Mouse (Mus musculus) CH12.LX (cell line): ENCODE measurements at regions not wholly inside any gene's neighbourhood (a gene's known extent, or its start where the extent isn't known, plus 50 kb on each side); places are given as distances from the start of the nearest gene placed in this dataset.

Experiments used
- DNase-seq: peaks from one replicate; pipeline ENCODE4 v3.0.0-alpha.2; 2013; ENCODE audit errors: extremely low read depth
- H3K27ac ChIP-seq: 2 replicates; pipeline ENCODE4 v1.5.1; 2012; ENCODE audit warnings: low read depth, mild to moderate bottlenecking, control low read depth, moderate library complexity; ENCODE audit not compliant: insufficient read depth
- H3K27me3 ChIP-seq: replicated peaks from 2 replicates; pipeline ENCODE3; 2012; ENCODE audit warnings: inconsistent platforms
- H3K36me3 ChIP-seq, 2 experiments: replicated peaks in 1 of 2; 2 replicates each; pipeline versions ENCODE3 to v1.6.1; 2012; ENCODE audit warnings: inconsistent platforms in 1 of 2, low read length in 1 of 2, mild to moderate bottlenecking in 1 of 2, mixed read lengths in 1 of 2, moderate library complexity in 1 of 2; ENCODE audit not compliant: control insufficient read depth in 1 of 2, insufficient read depth in 1 of 2
- H3K4me1 ChIP-seq, 2 experiments: 2 replicates each; pipeline ENCODE4 v1.6.1; 2012; ENCODE audit warnings: inconsistent platforms in 1 of 2, moderate library complexity in 1 of 2; ENCODE audit not compliant: insufficient read depth in 2 of 2, control insufficient read depth in 1 of 2
- H3K4me2 ChIP-seq: 2 replicates; pipeline ENCODE4 v1.6.1; 2012; ENCODE audit warnings: low read depth, mild to moderate bottlenecking, control low read depth; ENCODE audit not compliant: poor library complexity, insufficient read depth, severe bottlenecking
- H3K4me3 ChIP-seq, 3 experiments: fragments of 150-350 bp in 1 of 3; sonication (generic) in 1 of 3; replicated peaks in 1 of 3; 2 replicates each; pipeline versions ENCODE3 to v1.5.1; 2011 to 2012; ENCODE audit warnings: low read depth in 2 of 3, low read length in 2 of 3, mild to moderate bottlenecking in 2 of 3, moderate library complexity in 2 of 3, control low read depth in 1 of 3, improper control_type of control experiment in 1 of 3, inconsistent platforms in 1 of 3, mixed read lengths in 1 of 3; ENCODE audit not compliant: poor library complexity in 1 of 3
- H3K79me2 ChIP-seq: replicated peaks from 2 replicates; pipeline ENCODE4 v1.6.1; 2012; ENCODE audit warnings: mild to moderate bottlenecking, moderate library complexity; ENCODE audit not compliant: control insufficient read depth, poor library complexity, insufficient read depth, severe bottlenecking; ENCODE audit errors: extremely low read depth
- H3K9ac ChIP-seq: 2 replicates; pipeline ENCODE4 v1.6.1; 2012; ENCODE audit warnings: low read depth, mild to moderate bottlenecking, control low read depth, moderate library complexity; ENCODE audit not compliant: insufficient read depth
- H3K9me3 ChIP-seq: replicated peaks from 2 replicates; pipeline ENCODE3; 2012; ENCODE audit warnings: low read length, inconsistent platforms, mixed read lengths
- BHLHE40 ChIP-seq: IDR thresholded peaks from 2 replicates; pipeline ENCODE4 v1.6.1; 2011; ENCODE audit warnings: mild to moderate bottlenecking, low read depth, low read length, improper control_type of control experiment
- CHD1 ChIP-seq: IDR thresholded peaks from 2 replicates; pipeline ENCODE4 v1.6.1; 2012; ENCODE audit warnings: low read depth, low read length, improper control_type of control experiment, inconsistent platforms
- CHD2 ChIP-seq: IDR thresholded peaks from 2 replicates; pipeline ENCODE4 v1.6.1; 2011; ENCODE audit warnings: low read length, improper control_type of control experiment
- CTCF ChIP-seq, 2 experiments: IDR thresholded peaks in 1 of 2; conservative IDR thresholded peaks in 1 of 2; 2 replicates each; pipeline ENCODE4 v1.5.1; 2011 to 2012; ENCODE audit warnings: low read depth in 2 of 2, low read length in 2 of 2, improper control_type of control experiment in 1 of 2, inconsistent platforms in 1 of 2, mild to moderate bottlenecking in 1 of 2, moderate library complexity in 1 of 2
- E2F4 ChIP-seq: IDR thresholded peaks from 2 replicates; pipeline ENCODE4 v1.6.1; 2011; ENCODE audit warnings: low read depth, low read length, improper control_type of control experiment; ENCODE audit not compliant: insufficient replicate concordance
- EP300 ChIP-seq: IDR thresholded peaks from 2 replicates; pipeline ENCODE4 v1.6.1; 2011; ENCODE audit warnings: low read length, improper control_type of control experiment
- ETS1 ChIP-seq: conservative IDR thresholded peaks from 2 replicates; pipeline ENCODE4 v1.6.1; 2012; ENCODE audit warnings: low read depth, mild to moderate bottlenecking, inconsistent platforms, low read length, improper control_type of control experiment, moderate library complexity
- GABPA ChIP-seq: IDR thresholded peaks from 2 replicates; pipeline ENCODE4 v1.6.1; 2012; ENCODE audit warnings: low read depth, low read length, improper control_type of control experiment, inconsistent platforms; ENCODE audit not compliant: insufficient replicate concordance
- JUND ChIP-seq: conservative IDR thresholded peaks from 2 replicates; pipeline ENCODE4 v1.6.1; 2011; ENCODE audit warnings: low read depth, low read length, improper control_type of control experiment
- MAFK ChIP-seq: IDR thresholded peaks from 2 replicates; pipeline ENCODE4 v1.6.1; 2011; ENCODE audit warnings: low read length, improper control_type of control experiment; ENCODE audit not compliant: insufficient replicate concordance
- MAX ChIP-seq: IDR thresholded peaks from 2 replicates; pipeline ENCODE4 v1.6.1; 2011; ENCODE audit warnings: low read length, improper control_type of control experiment
- NELFE ChIP-seq: IDR thresholded peaks from 2 replicates; pipeline ENCODE4 v1.6.1; 2011; ENCODE audit warnings: low read depth, low read length, improper control_type of control experiment
- PAX5 ChIP-seq: IDR thresholded peaks from 2 replicates; pipeline ENCODE4 v1.6.1; 2012; ENCODE audit warnings: low read length, inconsistent platforms, mixed read lengths
- POLR2A ChIP-seq: IDR thresholded peaks from 2 replicates; pipeline ENCODE4 v1.6.1; 2011; ENCODE audit warnings: low read depth, mild to moderate bottlenecking, improper control_type of control experiment, low read length
- POLR2AphosphoS2 ChIP-seq: IDR thresholded peaks from 2 replicates; pipeline ENCODE4 v1.6.1; 2011; ENCODE audit warnings: low read depth, low read length, improper control_type of control experiment
- SIN3A ChIP-seq: IDR thresholded peaks from 2 replicates; pipeline ENCODE4 v1.6.1; 2012; ENCODE audit warnings: low read length, improper control_type of control experiment, inconsistent platforms
- SMC3 ChIP-seq: IDR thresholded peaks from 2 replicates; pipeline ENCODE4 v1.6.1; 2011; ENCODE audit warnings: low read depth, low read length, improper control_type of control experiment
- USF2 ChIP-seq: conservative IDR thresholded peaks from 2 replicates; pipeline ENCODE4 v1.6.1; 2011; ENCODE audit warnings: low read depth, low read length, improper control_type of control experiment
- ZC3H11A ChIP-seq: IDR thresholded peaks from 2 replicates; pipeline ENCODE4 v1.6.1; 2012; ENCODE audit warnings: low read depth, mild to moderate bottlenecking, inconsistent platforms, low read length, improper control_type of control experiment
- ZMIZ1 ChIP-seq: IDR thresholded peaks from 2 replicates; pipeline ENCODE4 v1.6.1; 2012; ENCODE audit warnings: low read depth, mild to moderate bottlenecking, inconsistent platforms, low read length, improper control_type of control experiment
- ZNF384 ChIP-seq: IDR thresholded peaks from 2 replicates; pipeline ENCODE4 v1.6.1; 2012; ENCODE audit warnings: low read depth, low read length, improper control_type of control experiment, inconsistent platforms
- dilution Hi-C: fragments of 300-500 bp; cut with MboI; formaldehyde crosslinking; loops from 2 replicates; pipeline ENCODE4 v1.14.3; 2020; ENCODE audit warnings: low sequenced_read_pairs; ENCODE audit not compliant: extremely low pct_unique_long_range_greater_than_20kb, extremely low pct_ligation_motif_present
- in situ Hi-C: fragments of 300-500 bp; cut with MboI; formaldehyde crosslinking; loops from 3 replicates; pipeline ENCODE4 v1.14.3; 2019; ENCODE audit warnings: low sequenced_read_pairs, low pct_ligation_motif_present, low pct_unique_long_range_greater_than_20kb, mixed read lengths

- Histone ChIP-seq H3K79me2 (no peaks in the 10 kb centered on the region), H3K4me3 (no peak overlapping the region)
- TF ChIP-seq EP300 = no peak
- no peak for TF ChIP-seq MAX
- no peak for TF ChIP-seq CHD1
- no peak for TF ChIP-seq E2F4
- TF ChIP-seq ETS1 = no peak
- TF ChIP-seq GABPA = no peak
- no peak for TF ChIP-seq CTCF (conservative IDR thresholded peaks at IDR 0.05 in 1 of 2, IDR thresholded peaks at IDR 0.05 in 1 of 2; ENCODE audit: low read depth in 2 of 2, low read length in 2 of 2)
- TF ChIP-seq ZC3H11A = no peak
- no peak for TF ChIP-seq ZMIZ1
- no peak for TF ChIP-seq POLR2AphosphoS2
- no peak for TF ChIP-seq PAX5
- no peak for TF ChIP-seq NELFE
- TF ChIP-seq SMC3 = no peak
- TF ChIP-seq MAFK = no peak
- TF ChIP-seq JUND = no peak
- TF ChIP-seq USF2 = no peak
- no peak for TF ChIP-seq CHD2
- TF ChIP-seq, all 38 proteins: peak for 0
- in situ Hi-C loops (no loop called here), dilution Hi-C loops (no loop called here)
- no peaks in the 10 kb centered on the region for H3K36me3 ChIP-seq
- H3K9me3 ChIP-seq = no peaks in the 10 kb centered on the region
- no peak overlapping the region for H3K9ac ChIP-seq
- no peaks in the 10 kb centered on the region for H3K4me1 ChIP-seq
- H3K4me2 ChIP-seq = no peak overlapping the region
- no peaks in the 10 kb centered on the region for H3K27me3 ChIP-seq
- no peak overlapping the region for H3K27ac ChIP-seq
- no peak for DNase-seq
These were observed 204.8 kb upstream of the P2ry1 start for GRCm38 (mm10) chr3:60797808-60798207.

- H3K4me1 ChIP-seq = no peaks in the 10 kb centered on the region
These were observed 204.1 kb upstream of the P2ry1 start for GRCm38 (mm10) chr3:60798461-60798860.

More at GRCm38 (mm10) chr3:60798461-60798860, 204.1 kb upstream of the P2ry1 start:
- no peak for DNase-seq
- Histone ChIP-seq H3K9ac (no peak overlapping the region), H3K4me3 (no peak overlapping the region), H3K27ac (no peak overlapping the region), H3K4me2 (no peak overlapping the region)
- dilution Hi-C loops = no loop called here
- TF ChIP-seq ZNF384 = no peak
- TF ChIP-seq CHD2 = no peak
- TF ChIP-seq SIN3A = no peak
- no peak for TF ChIP-seq ETS1
- no peak for TF ChIP-seq POLR2A
- no peak for TF ChIP-seq ZC3H11A
- no peak for TF ChIP-seq BHLHE40
- TF ChIP-seq CTCF (conservative IDR thresholded peaks at IDR 0.05 in 1 of 2, IDR thresholded peaks at IDR 0.05 in 1 of 2; ENCODE audit: low read depth in 2 of 2, low read length in 2 of 2) = no peak
- TF ChIP-seq, all 38 proteins: peak for 0
- in situ Hi-C loops = no loop called here
- H3K79me2 ChIP-seq = no peaks in the 10 kb centered on the region
- no peaks in the 10 kb centered on the region for H3K9me3 ChIP-seq
- H3K27me3 ChIP-seq = no peaks in the 10 kb centered on the region
- no peaks in the 10 kb centered on the region for H3K36me3 ChIP-seq
